Mouse (Mus musculus): ENCODE measurements around the gene Nrcam. TPM values are rescaled to one million over a fixed set of nuclear protein-coding genes. Genes with fewer than 3 reads are reported as not detected.

Gene Nrcam
- polyA plus RNA-seq, 1 experiment from 2014 or later, result 139 TPM

DNA sequence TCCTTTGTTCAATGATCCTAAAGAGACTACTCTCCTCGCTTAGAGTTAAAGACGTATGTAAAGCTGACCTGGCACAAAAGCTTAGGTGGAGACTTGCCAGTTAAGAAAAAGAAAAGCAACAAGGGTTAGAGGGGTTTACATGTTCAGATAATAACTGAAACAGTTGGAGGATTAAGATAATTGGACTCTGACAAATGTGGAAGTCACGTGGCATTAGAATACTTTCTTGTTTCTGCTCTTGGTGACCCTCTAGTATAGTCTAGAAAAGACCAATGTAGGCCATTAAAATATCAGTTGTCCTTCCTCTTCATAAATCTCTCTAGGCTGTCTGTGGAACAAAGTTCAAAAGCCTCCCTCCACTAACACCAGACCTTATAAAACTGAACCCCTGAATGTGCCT, 20.5 kb upstream of the Nrcam start:
- Histone ChIP-seq H3K27ac (ENCODE audit: low read length) (no peak overlapping the region), H3K9ac (replicated peaks; ENCODE audit: low read depth, low read length) (no peak overlapping the region), H3K4me1 (replicated peaks; ENCODE audit: control insufficient read depth, insufficient read depth, low read length) (no peaks in the 10 kb centered on the region), H3K4me3 (replicated peaks; ENCODE audit: low read length) (no peak overlapping the region), H3K9me3 (ENCODE audit: control insufficient read depth, low read length) (no peaks in the 10 kb centered on the region), H3K4me2 (ENCODE audit: low read length) (no peak overlapping the region), H3K27me3 (replicated peaks; ENCODE audit: control insufficient read depth, insufficient read depth, low read length) (no peaks in the 10 kb centered on the region), H3K36me3 (ENCODE audit: control insufficient read depth, insufficient read depth) (peaks cover 22% of the 10 kb centered on the region)
- no peak for ATAC-seq
- 90% methylated on average over 3 of the region's 3 CpGs for WGBS

DNA sequence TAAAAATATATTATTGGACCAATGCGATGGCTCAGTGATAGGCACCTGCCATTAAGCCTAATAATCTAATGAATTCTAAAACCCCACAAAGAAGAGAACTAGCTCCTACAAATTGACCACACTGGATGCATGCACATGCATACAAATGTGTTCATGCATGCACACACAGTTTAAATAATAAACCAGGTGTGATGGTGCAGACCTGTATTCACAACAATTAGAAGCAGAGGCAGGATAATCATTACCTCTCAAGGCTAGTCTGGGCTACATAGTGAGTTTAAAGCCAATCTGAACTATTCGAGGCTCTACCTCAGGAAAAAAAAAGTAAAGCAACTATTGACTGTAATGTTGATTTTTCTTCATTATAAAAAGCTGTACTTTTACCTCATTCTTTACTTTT, 13.5 kb upstream of the Nrcam start:
- 91% methylated on average over 2 of the region's 2 CpGs for WGBS
- no peak for ATAC-seq

DNA sequence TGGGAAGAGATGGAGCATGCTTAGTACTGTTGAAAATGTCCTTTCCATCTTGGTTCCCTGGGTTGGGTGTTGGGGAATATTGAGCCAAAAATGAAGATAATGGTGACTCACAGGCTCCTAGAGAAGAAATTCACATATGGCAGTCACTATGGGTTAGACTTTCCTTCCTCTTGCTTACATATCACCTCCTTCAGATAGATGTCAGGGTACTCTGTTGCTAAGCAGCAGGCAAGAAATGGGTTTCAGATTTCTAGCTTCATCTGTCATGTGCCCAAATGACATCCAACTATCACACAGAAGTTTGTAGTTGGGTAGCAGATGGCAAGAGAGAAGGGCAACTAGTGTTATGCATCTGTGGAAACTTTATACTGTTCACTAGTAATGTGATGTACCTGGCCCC, 3.6 kb upstream of the Nrcam start:
- H3K27ac ChIP-seq (ENCODE audit: low read length), result no peak overlapping the region
- peaks cover under 1% of the 10 kb centered on the region; the same call in 1 of the 2 replicates for H3K4me1 ChIP-seq (replicated peaks; ENCODE audit: control insufficient read depth, insufficient read depth, low read length)
- ATAC-seq, result no peak
- H3K9me3 ChIP-seq (ENCODE audit: control insufficient read depth, low read length), result no peaks in the 10 kb centered on the region
- H3K27me3 ChIP-seq (replicated peaks; ENCODE audit: control insufficient read depth, insufficient read depth, low read length), result no peaks in the 10 kb centered on the region
- no peak overlapping the region for H3K9ac ChIP-seq (replicated peaks; ENCODE audit: low read depth, low read length)
- H3K36me3 ChIP-seq (ENCODE audit: control insufficient read depth, insufficient read depth), result no peaks in the 10 kb centered on the region
- no peak overlapping the region for H3K4me2 ChIP-seq (ENCODE audit: low read length)
- H3K4me3 ChIP-seq (replicated peaks; ENCODE audit: low read length), result no peak overlapping the region

More for the DNA sequence above, 13.5 kb upstream of the Nrcam start:
- H3K27ac ChIP-seq (ENCODE audit: low read length), result no peak overlapping the region
- no peak overlapping the region for H3K9ac ChIP-seq (replicated peaks; ENCODE audit: low read depth, low read length)
- H3K4me1 ChIP-seq (replicated peaks; ENCODE audit: control insufficient read depth, insufficient read depth, low read length), result no peaks in the 10 kb centered on the region
- no peak overlapping the region for H3K4me2 ChIP-seq (ENCODE audit: low read length)
- H3K9me3 ChIP-seq (ENCODE audit: control insufficient read depth, low read length), result no peaks in the 10 kb centered on the region
- H3K4me3 ChIP-seq (replicated peaks; ENCODE audit: low read length), result no peak overlapping the region
- peaks cover 3% of the 10 kb centered on the region; the same call in 1 of the 2 replicates for H3K36me3 ChIP-seq (ENCODE audit: control insufficient read depth, insufficient read depth)
- no peaks in the 10 kb centered on the region for H3K27me3 ChIP-seq (replicated peaks; ENCODE audit: control insufficient read depth, insufficient read depth, low read length)

DNA sequence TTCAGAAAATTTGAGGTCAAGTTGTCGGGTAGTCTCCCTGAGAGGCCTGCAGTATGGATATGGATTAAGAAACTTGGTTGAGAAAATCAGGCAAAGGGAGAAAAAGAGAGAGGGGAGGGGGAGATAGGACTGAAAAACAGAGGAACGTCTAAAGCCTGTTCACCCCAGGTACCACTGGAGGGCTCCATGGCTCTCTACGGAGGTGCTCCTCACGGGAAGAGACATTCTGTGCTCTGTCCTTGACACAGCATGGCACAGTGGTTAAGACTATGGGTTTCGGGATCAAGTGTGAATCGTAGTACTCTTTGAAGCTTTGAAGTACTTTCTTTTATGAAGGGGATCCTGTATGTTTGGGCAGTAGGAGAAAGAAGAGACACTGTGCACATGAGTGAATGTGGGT, 1.2 kb upstream of the Nrcam start:
- Histone ChIP-seq H3K4me1 (replicated peaks; ENCODE audit: control insufficient read depth, insufficient read depth, low read length) (peaks cover 22% of the 10 kb centered on the region), H3K27ac (ENCODE audit: low read length) (no peak overlapping the region), H3K9ac (replicated peaks; ENCODE audit: low read depth, low read length) (no peak overlapping the region), H3K27me3 (replicated peaks; ENCODE audit: control insufficient read depth, insufficient read depth, low read length) (no peaks in the 10 kb centered on the region), H3K4me3 (replicated peaks; ENCODE audit: low read length) (no peak overlapping the region), H3K36me3 (ENCODE audit: control insufficient read depth, insufficient read depth) (no peaks in the 10 kb centered on the region), H3K4me2 (ENCODE audit: low read length) (no peak overlapping the region), H3K9me3 (ENCODE audit: control insufficient read depth, low read length) (no peaks in the 10 kb centered on the region)
- ATAC-seq, result no peak
- 26% methylated on average over 6 of the region's 6 CpGs for WGBS

DNA sequence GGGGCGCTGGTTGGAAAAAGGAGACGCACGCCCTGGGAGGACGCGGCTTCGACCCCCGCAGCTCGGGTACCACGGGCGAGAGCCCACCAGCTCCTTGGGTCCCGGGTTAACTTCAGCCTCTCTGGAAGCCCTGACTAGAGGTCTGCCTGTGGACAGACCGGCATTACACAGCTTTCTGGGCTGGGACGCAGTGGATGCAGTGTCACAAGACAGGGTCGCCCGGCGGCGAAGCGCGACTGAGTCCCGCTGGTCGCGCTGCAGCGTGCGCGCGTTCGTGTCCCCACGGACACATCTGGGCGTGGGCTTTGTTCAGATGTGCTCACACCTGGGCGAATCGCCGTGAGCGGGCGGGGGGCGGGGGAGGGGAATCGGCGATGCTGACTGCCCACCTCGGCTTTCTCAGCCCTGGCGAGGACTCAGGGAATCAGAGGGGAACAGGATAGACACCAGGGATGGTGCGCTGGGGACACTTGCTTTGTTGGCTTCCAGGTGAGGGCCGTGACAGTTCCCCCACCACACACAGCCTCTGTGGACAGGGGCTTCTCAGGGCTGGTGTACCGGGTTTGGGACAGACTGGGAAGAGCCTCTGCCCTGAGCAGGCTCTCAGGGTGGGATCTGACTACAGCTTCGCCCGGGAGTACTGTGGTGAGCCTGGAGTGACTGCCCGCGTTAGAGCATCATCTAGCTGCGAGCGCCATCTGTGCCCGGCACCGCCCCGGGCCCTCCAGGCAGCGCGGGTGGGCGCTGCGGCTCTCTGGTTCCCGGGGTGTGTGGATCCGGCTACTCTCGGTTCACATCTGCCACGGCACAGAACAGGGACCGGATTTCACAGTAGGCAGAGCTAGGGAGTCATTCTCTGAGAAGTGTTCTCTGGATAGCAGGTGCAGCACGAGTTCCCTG, 881 bp downstream of the Nrcam start:
- ATAC-seq, result peak; percentile 73
- Histone ChIP-seq H3K4me2 (ENCODE audit: low read length) (peak overlapping the region; percentile 75), H3K27me3 (replicated peaks; ENCODE audit: control insufficient read depth, insufficient read depth, low read length) (no peaks in the 10 kb centered on the region), H3K4me3 (replicated peaks; ENCODE audit: low read length) (peak overlapping the region; percentile 93), H3K36me3 (ENCODE audit: control insufficient read depth, insufficient read depth) (no peaks in the 10 kb centered on the region), H3K27ac (ENCODE audit: low read length) (peak overlapping the region; percentile 91), H3K4me1 (replicated peaks; ENCODE audit: control insufficient read depth, insufficient read depth, low read length) (peaks cover 28% of the 10 kb centered on the region), H3K9ac (replicated peaks; ENCODE audit: low read depth, low read length) (peak overlapping the region; percentile 91), H3K9me3 (ENCODE audit: control insufficient read depth, low read length) (no peaks in the 10 kb centered on the region)
- WGBS, result under 1% methylated on average over 61 of the region's 61 CpGs

DNA sequence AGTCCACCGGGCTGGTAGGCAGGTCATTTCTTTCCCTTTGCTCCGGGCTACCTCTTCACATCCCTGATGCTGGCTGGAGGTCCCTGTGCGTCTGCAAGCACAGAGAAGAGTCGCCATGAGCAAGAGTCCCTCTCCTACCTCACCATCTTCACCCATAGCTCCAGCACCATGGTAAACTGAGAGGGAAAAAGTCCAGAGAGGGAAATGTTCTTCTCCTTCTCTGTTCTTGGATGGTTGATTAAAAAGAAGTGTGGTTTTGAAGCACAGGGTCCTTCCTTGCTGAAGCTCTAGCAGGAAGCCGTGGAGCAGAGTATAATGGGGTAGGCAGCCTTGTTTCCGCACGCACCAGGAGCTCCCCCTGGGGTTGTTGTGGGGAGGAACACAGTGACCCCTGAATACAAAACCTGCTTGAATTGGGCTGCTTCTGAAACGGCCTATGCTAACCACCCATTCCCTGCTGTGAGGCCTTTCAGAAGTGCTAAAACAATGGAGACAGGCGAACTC, 1.6 kb downstream of the Nrcam start:
- peak; percentile 51 for ATAC-seq

DNA sequence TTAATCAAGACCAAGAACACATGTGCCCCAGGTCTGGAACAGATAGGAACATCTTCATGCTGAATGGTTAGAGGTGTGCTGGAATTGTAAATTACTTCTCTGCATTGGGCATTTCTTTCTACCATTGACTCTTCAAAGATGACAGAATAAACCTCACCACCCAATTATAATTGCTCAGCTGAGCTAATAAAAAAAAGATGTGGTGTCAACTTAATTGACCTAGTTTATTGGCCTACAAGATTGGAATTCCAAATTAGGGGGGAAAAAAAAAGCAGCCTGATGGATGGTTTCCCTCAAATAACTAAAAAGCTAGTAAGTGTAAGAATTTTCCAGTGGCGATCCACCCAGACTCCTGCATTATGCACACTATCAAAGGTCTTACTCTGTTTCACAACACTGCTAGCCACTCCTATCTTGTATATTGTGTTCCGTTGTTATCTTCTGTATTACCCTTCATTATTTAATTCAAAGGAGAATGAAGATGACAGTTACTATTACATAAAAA, 8.5 kb downstream of the Nrcam start:
- WGBS, result 24% methylated on average over 2 of the region's 2 CpGs
- ATAC-seq, result no peak
- no peak overlapping the region for H3K9ac ChIP-seq (replicated peaks; ENCODE audit: low read depth, low read length)
- H3K27ac ChIP-seq (ENCODE audit: low read length), result no peak overlapping the region
- 0 out of 2 replicates have a peak, but pooled peaks cover 4% of the 10 kb centered on the region for H3K36me3 ChIP-seq (ENCODE audit: control insufficient read depth, insufficient read depth)
- no peak overlapping the region for H3K4me3 ChIP-seq (replicated peaks; ENCODE audit: low read length)
- H3K27me3 ChIP-seq (replicated peaks; ENCODE audit: control insufficient read depth, insufficient read depth, low read length), result no peaks in the 10 kb centered on the region
- no peaks in the 10 kb centered on the region for H3K9me3 ChIP-seq (ENCODE audit: control insufficient read depth, low read length)
- no peak overlapping the region for H3K4me2 ChIP-seq (ENCODE audit: low read length)
- peaks cover 24% of the 10 kb centered on the region for H3K4me1 ChIP-seq (replicated peaks; ENCODE audit: control insufficient read depth, insufficient read depth, low read length)

More for the DNA sequence above, 1.6 kb downstream of the Nrcam start:
- H3K4me1 ChIP-seq (replicated peaks; ENCODE audit: control insufficient read depth, insufficient read depth, low read length), result peaks cover 28% of the 10 kb centered on the region
- peak overlapping the region; percentile 91 for H3K27ac ChIP-seq (ENCODE audit: low read length)
- no peaks in the 10 kb centered on the region for H3K36me3 ChIP-seq (ENCODE audit: control insufficient read depth, insufficient read depth)
- H3K27me3 ChIP-seq (replicated peaks; ENCODE audit: control insufficient read depth, insufficient read depth, low read length), result no peaks in the 10 kb centered on the region
- no peaks in the 10 kb centered on the region for H3K9me3 ChIP-seq (ENCODE audit: control insufficient read depth, low read length)
- peak overlapping the region; percentile 75 for H3K4me2 ChIP-seq (ENCODE audit: low read length)
- peak overlapping the region; percentile 91 for H3K9ac ChIP-seq (replicated peaks; ENCODE audit: low read depth, low read length)
- H3K4me3 ChIP-seq (replicated peaks; ENCODE audit: low read length), result peak overlapping the region; percentile 93
- 2% methylated on average over 9 of the region's 9 CpGs for WGBS

DNA sequence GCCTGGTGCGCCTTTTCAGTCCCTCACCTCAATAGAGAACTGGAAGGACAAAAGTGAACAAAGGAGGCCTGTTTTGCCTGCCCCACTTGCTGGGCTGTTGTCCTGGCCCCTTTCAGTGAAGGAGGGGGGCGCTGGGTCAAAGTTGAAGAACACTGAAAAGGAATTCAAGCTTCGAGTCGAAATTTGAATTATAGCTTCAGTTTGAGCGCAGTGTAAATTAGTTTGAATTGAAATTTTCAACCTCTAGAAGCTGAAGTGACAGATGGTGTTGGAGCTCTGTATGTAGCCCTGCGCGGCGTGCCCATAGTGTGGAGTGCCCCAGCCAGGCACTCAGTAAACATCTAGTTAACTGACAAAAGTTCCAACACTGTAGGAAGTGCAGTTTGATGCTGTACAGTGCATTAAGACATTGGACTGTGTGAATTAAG, 9.5 kb downstream of the Nrcam start:
- H3K4me2 ChIP-seq (ENCODE audit: low read length), result peak overlapping the region; percentile 19; the same call in 1 of the 2 replicates
- peak overlapping the region; percentile 62 for H3K27ac ChIP-seq (ENCODE audit: low read length)
- no peak overlapping the region for H3K4me3 ChIP-seq (replicated peaks; ENCODE audit: low read length)
- no peaks in the 10 kb centered on the region for H3K9me3 ChIP-seq (ENCODE audit: control insufficient read depth, low read length)
- H3K27me3 ChIP-seq (replicated peaks; ENCODE audit: control insufficient read depth, insufficient read depth, low read length), result no peaks in the 10 kb centered on the region
- WGBS, result 3% methylated on average over 8 of the region's 8 CpGs
- ATAC-seq, result peak; percentile 97
- H3K4me1 ChIP-seq (replicated peaks; ENCODE audit: control insufficient read depth, insufficient read depth, low read length), result peaks cover 21% of the 10 kb centered on the region
- no peak overlapping the region for H3K9ac ChIP-seq (replicated peaks; ENCODE audit: low read depth, low read length)
- peaks cover 4% of the 10 kb centered on the region; the same call in 1 of the 2 replicates for H3K36me3 ChIP-seq (ENCODE audit: control insufficient read depth, insufficient read depth)

DNA sequence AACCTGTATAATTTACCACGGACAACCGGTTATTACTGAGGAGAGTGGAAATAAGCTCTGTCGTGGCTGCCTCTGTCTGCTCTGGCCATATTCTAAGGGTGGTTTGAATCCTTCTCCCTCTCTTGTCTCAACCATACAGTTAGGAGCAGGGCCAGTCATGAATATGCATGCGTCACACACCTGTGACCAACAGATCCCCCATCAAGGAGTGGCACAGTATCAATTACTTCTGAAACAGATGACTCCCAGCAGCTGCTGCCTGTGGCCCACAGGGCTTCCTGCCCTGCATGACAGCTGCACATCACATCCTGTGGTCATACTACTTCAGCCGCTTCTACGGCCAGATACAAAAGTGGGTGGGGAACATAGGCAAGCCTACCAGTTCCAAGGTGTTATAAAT, 15.4 kb downstream of the Nrcam start:
- Histone ChIP-seq H3K4me3 (replicated peaks; ENCODE audit: low read length) (no peak overlapping the region), H3K9me3 (ENCODE audit: control insufficient read depth, low read length) (no peaks in the 10 kb centered on the region), H3K4me2 (ENCODE audit: low read length) (no peak overlapping the region), H3K27me3 (replicated peaks; ENCODE audit: control insufficient read depth, insufficient read depth, low read length) (no peaks in the 10 kb centered on the region), H3K4me1 (replicated peaks; ENCODE audit: control insufficient read depth, insufficient read depth, low read length) (peaks cover 16% of the 10 kb centered on the region), H3K36me3 (ENCODE audit: control insufficient read depth, insufficient read depth) (no peaks in the 10 kb centered on the region; the same call in 1 of the 2 replicates), H3K9ac (replicated peaks; ENCODE audit: low read depth, low read length) (no peak overlapping the region), H3K27ac (ENCODE audit: low read length) (no peak overlapping the region)
- no peak for ATAC-seq
- WGBS, result 67% methylated on average over 6 of the region's 6 CpGs
